Mouse (Mus musculus) stomach, embryonic 16.5 days (tissue): Measurements from ENCODE around the gene Sash1. TPM values are rescaled to one million over a fixed set of nuclear protein-coding genes. Genes with fewer than 3 reads are reported as not detected.

ENCODE experiments used
- ATAC-seq: fragments of 200-750 bp; cut with Nextera tagmentation; 2 replicates; pipeline ENCODE4 v1.8.0; 2017; ENCODE audit warnings: moderate number of reproducible peaks, moderate TSS enrichment; ENCODE audit not compliant: insufficient read depth, low FRiP score
- H3K27ac ChIP-seq: fragments of 300-500 bp; sonication (generic); 2 replicates; pipeline ENCODE4 v1.5.1; 2014; ENCODE audit warnings: low read length
- H3K27me3 ChIP-seq: fragments of 300-500 bp; sonication (generic); 2 replicates; pipeline ENCODE4 v1.6.1; 2014; ENCODE audit warnings: low read length, control low read depth, mixed read lengths; ENCODE audit not compliant: control insufficient read depth, insufficient read depth
- H3K36me3 ChIP-seq: fragments of 300-500 bp; sonication (generic); 2 replicates; pipeline ENCODE4 v1.6.1; 2014; ENCODE audit warnings: low read length; ENCODE audit not compliant: control insufficient read depth, insufficient read depth
- H3K4me1 ChIP-seq: fragments of 300-500 bp; sonication (generic); 2 replicates; pipeline ENCODE4 v1.6.1; 2014; ENCODE audit warnings: low read length, control low read depth, mixed read lengths; ENCODE audit not compliant: control insufficient read depth, insufficient read depth
- H3K4me2 ChIP-seq: fragments of 300-500 bp; sonication (generic); 2 replicates; pipeline ENCODE4 v1.6.1; 2014; ENCODE audit warnings: low read depth, low read length, mixed read lengths
- H3K4me3 ChIP-seq: fragments of 300-500 bp; sonication (generic); replicated peaks from 2 replicates; pipeline ENCODE4 v1.5.1; 2014; ENCODE audit warnings: mild to moderate bottlenecking, low read length
- H3K9ac ChIP-seq: fragments of 300-500 bp; sonication (generic); 2 replicates; pipeline ENCODE4 v1.6.1; 2014; ENCODE audit warnings: low read length
- H3K9me3 ChIP-seq: fragments of 300-500 bp; sonication (generic); replicated peaks from 2 replicates; pipeline ENCODE4 v1.6.1; 2016; ENCODE audit warnings: low read length, control low read depth; ENCODE audit not compliant: control insufficient read depth
- WGBS: fragments of 180-500 bp; shearing (Covaris S2); extraction: QIAGEN DNeasy Blood & Tissue Kit; methylation state at CpG from one replicate; pipeline ENCODE4 v1.1.7; 2014; 5-methylcytosine and 5-hydroxymethylcytosine counted together
- polyA plus RNA-seq: library from polyadenylated mRNA; unstranded; fragments of >200 nt; fragmentation: Nextera tagmentation; extraction: Ambion mirVana; gene quantifications from 2 replicates; pipeline ENCODE4 v1.2.1, GENCODE M21; 2015

The Sash1 gene
- polyA plus RNA-seq, 1 experiment from 2014 or later, result 2.9 TPM

GRCm38 (mm10) chr10:8812807-8813206 is 73.1 kb downstream of the Sash1 start:
- Histone ChIP-seq H3K36me3 (no peaks in the 10 kb centered on the region), H3K27me3 (no peaks in the 10 kb centered on the region), H3K9ac (no peak overlapping the region), H3K4me3 (no peak overlapping the region), H3K9me3 (no peaks in the 10 kb centered on the region), H3K27ac (no peak overlapping the region), H3K4me2 (no peak overlapping the region), H3K4me1 (no peaks in the 10 kb centered on the region; the same call in 1 of the 2 replicates)
- ATAC-seq, result no peak
- 73% methylated on average over 8 of the region's 8 CpGs for WGBS

- Histone ChIP-seq H3K4me3 (no peak overlapping the region), H3K27me3 (no peaks in the 10 kb centered on the region), H3K9ac (no peak overlapping the region), H3K4me1 (no peaks in the 10 kb centered on the region; the same call in 1 of the 2 replicates), H3K4me2 (no peak overlapping the region), H3K9me3 (no peaks in the 10 kb centered on the region), H3K36me3 (no peaks in the 10 kb centered on the region), H3K27ac (no peak overlapping the region)
- ATAC-seq, result no peak
- WGBS, result 80% methylated on average over 4 of the region's 4 CpGs
Measured at GRCm38 (mm10) chr10:8811261-8812039, 74.4 kb downstream of the Sash1 start.

GRCm38 (mm10) chr10:8810496-8810895 is 75.4 kb downstream of the Sash1 start:
- 87% methylated on average over 7 of the region's 7 CpGs for WGBS

GRCm38 (mm10) chr10:8808383-8808782 is 77.5 kb downstream of the Sash1 start:
- Histone ChIP-seq H3K9ac (no peak overlapping the region), H3K4me1 (0 out of 2 replicates have a peak, but pooled peaks cover 7% of the 10 kb centered on the region), H3K4me3 (no peak overlapping the region), H3K9me3 (no peaks in the 10 kb centered on the region), H3K36me3 (no peaks in the 10 kb centered on the region), H3K4me2 (no peak overlapping the region), H3K27me3 (no peaks in the 10 kb centered on the region), H3K27ac (no peak overlapping the region)
- no peak for ATAC-seq
- WGBS, result 77% methylated on average over 10 of the region's 10 CpGs

More at GRCm38 (mm10) chr10:8810496-8810895, 75.4 kb downstream of the Sash1 start:
- no peak overlapping the region; the same call in 1 of the 2 replicates for H3K27ac ChIP-seq
- no peaks in the 10 kb centered on the region for H3K27me3 ChIP-seq
- H3K4me3 ChIP-seq, result no peak overlapping the region
- no peak for ATAC-seq
- no peaks in the 10 kb centered on the region; the same call in 1 of the 2 replicates for H3K4me1 ChIP-seq
- H3K9ac ChIP-seq, result no peak overlapping the region
- no peaks in the 10 kb centered on the region for H3K36me3 ChIP-seq
- no peak overlapping the region for H3K4me2 ChIP-seq
- H3K9me3 ChIP-seq, result no peaks in the 10 kb centered on the region

GRCm38 (mm10) chr10:8807581-8807980 is 78.3 kb downstream of the Sash1 start:
- Histone ChIP-seq H3K27me3 (no peaks in the 10 kb centered on the region), H3K4me1 (0 out of 2 replicates have a peak, but pooled peaks cover 7% of the 10 kb centered on the region), H3K27ac (peak overlapping the region; percentile 25; the same call in 1 of the 2 replicates), H3K4me2 (no peak overlapping the region), H3K36me3 (no peaks in the 10 kb centered on the region), H3K4me3 (no peak overlapping the region), H3K9ac (no peak overlapping the region), H3K9me3 (no peaks in the 10 kb centered on the region)
- 89% methylated on average over 9 of the region's 9 CpGs for WGBS
- ATAC-seq, result no peak

GRCm38 (mm10) chr10:8805402-8805801 is 80.5 kb downstream of the Sash1 start:
- no peaks in the 10 kb centered on the region for H3K36me3 ChIP-seq
- H3K27me3 ChIP-seq, result no peaks in the 10 kb centered on the region
- WGBS, result 85% methylated on average over 3 of the region's 3 CpGs
- H3K4me3 ChIP-seq, result no peak overlapping the region
- H3K4me2 ChIP-seq, result no peak overlapping the region
- H3K4me1 ChIP-seq, result 0 out of 2 replicates have a peak, but pooled peaks cover 7% of the 10 kb centered on the region
- no peak overlapping the region for H3K9ac ChIP-seq
- no peak overlapping the region for H3K27ac ChIP-seq
- peak; percentile 69 for ATAC-seq
- no peaks in the 10 kb centered on the region for H3K9me3 ChIP-seq

GRCm38 (mm10) chr10:8804292-8804691 is 81.6 kb downstream of the Sash1 start:
- H3K4me1 ChIP-seq, result 0 out of 2 replicates have a peak, but pooled peaks cover 7% of the 10 kb centered on the region
- no peaks in the 10 kb centered on the region for H3K27me3 ChIP-seq
- no peaks in the 10 kb centered on the region for H3K36me3 ChIP-seq
- H3K27ac ChIP-seq, result no peak overlapping the region
- no peaks in the 10 kb centered on the region for H3K9me3 ChIP-seq
- H3K9ac ChIP-seq, result no peak overlapping the region
- 0 out of 2 replicates have a peak, but pooled peaks have one; percentile 35 for ATAC-seq
- 31% methylated on average over 8 of the region's 8 CpGs for WGBS
- H3K4me3 ChIP-seq, result no peak overlapping the region
- no peak overlapping the region for H3K4me2 ChIP-seq

GRCm38 (mm10) chr10:8801719-8802347 is 84.0 kb downstream of the Sash1 start:
- Histone ChIP-seq H3K36me3 (no peaks in the 10 kb centered on the region; the same call in 1 of the 2 replicates), H3K4me1 (0 out of 2 replicates have a peak, but pooled peaks cover 7% of the 10 kb centered on the region), H3K27ac (no peak overlapping the region), H3K9ac (no peak overlapping the region), H3K9me3 (no peaks in the 10 kb centered on the region), H3K4me3 (no peak overlapping the region), H3K4me2 (no peak overlapping the region), H3K27me3 (no peaks in the 10 kb centered on the region)
- WGBS, result 66% methylated on average over 12 of the region's 12 CpGs
- no peak for ATAC-seq

GRCm38 (mm10) chr10:8801139-8801613 is 84.7 kb downstream of the Sash1 start:
- Histone ChIP-seq H3K36me3 (no peaks in the 10 kb centered on the region; the same call in 1 of the 2 replicates), H3K4me2 (no peak overlapping the region), H3K27me3 (no peaks in the 10 kb centered on the region), H3K4me3 (no peak overlapping the region), H3K9me3 (no peaks in the 10 kb centered on the region), H3K27ac (no peak overlapping the region), H3K4me1 (0 out of 2 replicates have a peak, but pooled peaks cover 7% of the 10 kb centered on the region), H3K9ac (no peak overlapping the region)
- ATAC-seq, result no peak
- 54% methylated on average over 14 of the region's 14 CpGs for WGBS
